Mouse (Mus musculus): ENCODE measurements around the gene Phf21a.

Gene Phf21a

DNA sequence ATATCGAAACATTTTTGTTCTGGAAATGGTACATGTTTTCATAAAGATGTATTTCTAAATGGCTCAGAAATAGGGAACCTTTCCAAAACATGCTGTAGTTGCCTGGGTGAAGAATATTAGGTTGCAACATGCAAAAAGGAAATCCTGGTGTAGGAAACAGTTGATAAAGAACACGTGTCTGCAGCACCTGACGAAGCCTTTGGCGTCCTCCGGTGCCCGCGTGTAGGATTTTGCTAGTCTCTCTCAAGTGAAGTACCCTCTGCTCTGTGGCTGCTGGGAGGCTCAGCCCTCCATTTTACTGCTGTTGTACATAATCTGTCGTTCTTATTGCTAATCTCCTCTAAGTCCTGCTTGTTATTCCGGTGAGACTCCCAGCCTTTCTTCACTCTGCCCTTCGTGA, 207.0 kb downstream of the Phf21a start:
- DNase-seq (ENCODE audit: low spot score) = no peak

DNA sequence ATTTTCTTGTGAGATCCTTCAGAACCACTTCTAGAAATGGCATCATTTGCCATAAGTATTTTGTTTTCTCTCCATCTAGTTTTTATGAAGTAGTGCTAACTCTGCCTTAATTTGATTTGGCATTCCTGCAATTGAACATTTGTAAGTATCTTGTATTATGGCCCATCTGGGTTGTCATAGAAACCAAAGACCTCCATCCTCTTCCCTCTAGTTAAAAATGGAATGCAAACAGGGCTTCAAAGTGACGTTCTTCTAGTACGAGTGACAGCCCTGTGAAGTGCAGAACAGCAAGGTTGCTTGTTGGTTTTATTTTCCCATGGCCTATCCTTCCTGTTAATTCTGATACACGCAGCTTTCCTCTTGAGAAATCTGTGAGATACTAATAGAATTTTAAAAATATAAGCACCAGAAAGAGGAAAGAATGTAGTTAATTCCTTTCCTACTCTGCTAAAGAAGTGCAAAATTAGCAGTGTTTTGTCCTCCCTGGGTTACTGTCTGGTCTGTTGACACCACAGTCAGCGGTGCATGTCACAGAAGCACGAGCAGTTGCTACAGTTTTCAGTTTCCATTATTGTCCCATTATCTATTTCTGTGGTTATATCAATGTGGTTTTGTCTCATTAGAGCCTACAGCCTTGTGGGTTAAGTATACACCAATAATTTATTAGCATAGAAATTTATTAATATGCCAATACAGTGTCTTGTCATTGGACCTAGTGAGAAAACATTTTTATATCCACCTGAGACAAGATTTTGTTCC, 209.1 kb downstream of the Phf21a start:
- no peak for DNase-seq (ENCODE audit: low spot score)

DNA sequence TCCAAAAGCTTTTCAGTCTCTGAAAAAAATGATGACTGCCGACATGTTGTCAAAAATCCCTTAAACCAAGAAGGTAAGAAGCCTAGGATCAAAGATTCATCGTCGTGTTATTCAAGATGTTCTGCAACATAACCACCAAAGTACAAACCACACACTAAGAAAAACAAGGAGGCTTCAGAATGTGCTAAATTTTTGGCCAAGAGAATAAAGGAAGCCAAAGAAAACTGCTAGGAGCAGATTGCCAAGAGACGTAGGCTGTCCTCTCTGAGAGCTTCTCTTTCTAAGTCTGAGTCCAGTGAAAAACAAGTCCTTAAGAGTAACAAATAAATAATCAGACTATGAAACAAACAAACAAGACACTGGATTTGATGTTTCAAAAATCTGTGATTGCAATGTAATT, 219.6 kb downstream of the Phf21a start:
- DNase-seq (ENCODE audit: low spot score) = no peak

DNA sequence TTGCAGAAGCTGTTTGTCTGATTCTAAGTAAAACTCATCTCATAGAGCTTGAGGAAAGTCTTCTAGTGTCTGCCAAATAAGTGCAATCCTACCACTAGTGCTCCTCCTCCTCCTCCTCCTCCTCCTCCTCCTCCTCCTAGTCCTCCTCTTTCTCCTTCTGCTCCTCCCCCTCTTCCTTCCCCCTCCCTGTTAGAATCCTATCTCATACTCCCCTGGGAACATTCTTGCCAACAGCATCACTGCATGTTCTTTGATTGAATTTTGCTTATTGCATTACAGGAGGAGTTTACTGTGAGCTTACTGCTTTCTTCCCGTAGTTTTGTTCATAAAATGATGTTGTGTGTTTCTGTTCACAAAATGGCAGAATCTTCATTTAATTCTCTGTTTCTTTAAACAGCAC, 221.1 kb downstream of the Phf21a start:
- DNase-seq (ENCODE audit: low spot score) = no peak

DNA sequence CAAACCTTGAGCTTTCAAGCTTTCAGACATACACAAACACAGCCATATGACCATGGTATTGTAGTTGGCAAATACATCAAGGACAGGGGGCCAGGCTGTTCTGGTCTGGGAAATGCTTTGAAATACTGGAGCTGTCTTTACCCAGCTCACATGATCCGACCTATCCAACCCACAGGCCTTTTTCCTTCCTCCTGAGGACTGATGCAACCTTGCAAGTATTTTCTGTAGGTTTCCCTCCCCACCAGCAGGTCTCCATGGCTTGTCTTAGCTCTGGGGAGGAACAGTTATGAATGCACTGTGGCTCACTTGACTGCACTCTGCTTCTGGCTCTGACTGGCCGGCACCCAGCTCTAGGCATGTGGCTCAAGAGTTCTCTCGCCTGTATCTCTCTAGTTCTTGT, 223.7 kb downstream of the Phf21a start:
- DNase-seq (ENCODE audit: low spot score) = no peak

DNA sequence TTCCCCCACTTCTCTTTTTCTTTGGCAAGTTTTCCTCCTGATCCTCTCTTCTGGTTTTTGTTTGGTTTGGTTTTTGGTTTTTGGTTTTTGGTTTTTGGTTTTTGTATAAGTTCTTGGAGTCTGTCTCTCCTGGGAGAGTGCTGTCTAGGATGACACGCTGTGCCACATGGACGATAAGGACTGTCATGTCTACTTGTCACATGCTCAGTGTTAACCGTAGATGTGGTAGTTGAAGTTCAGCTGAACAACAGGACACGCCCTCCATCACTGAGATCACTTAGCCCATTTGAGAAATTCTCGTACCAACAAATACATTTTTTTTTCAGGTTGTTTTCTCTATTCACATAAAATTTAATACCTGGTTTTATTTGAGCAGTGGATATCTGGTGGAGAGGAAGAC, 224.3 kb downstream of the Phf21a start:
- no peak for DNase-seq (ENCODE audit: low spot score)

DNA sequence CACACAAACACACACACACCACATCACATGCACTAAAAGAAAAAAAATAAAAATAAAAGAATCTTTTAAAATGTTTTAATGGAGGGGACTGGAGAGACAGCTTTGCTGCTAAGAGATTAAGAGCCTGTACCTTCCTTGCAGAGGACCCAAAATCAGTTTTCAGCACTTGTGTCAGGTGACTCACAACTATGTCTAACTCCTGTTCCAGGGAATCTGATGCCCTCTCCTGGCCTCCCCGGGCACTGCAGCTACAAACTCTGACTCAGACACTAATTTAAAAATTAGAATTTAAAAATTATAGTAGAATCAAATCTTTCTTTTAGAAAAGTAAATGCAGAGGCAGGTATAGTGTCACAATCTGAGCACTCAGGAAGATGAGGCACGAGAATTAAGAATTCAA, 229.8 kb downstream of the Phf21a start:
- DNase-seq (ENCODE audit: low spot score) = no peak

DNA sequence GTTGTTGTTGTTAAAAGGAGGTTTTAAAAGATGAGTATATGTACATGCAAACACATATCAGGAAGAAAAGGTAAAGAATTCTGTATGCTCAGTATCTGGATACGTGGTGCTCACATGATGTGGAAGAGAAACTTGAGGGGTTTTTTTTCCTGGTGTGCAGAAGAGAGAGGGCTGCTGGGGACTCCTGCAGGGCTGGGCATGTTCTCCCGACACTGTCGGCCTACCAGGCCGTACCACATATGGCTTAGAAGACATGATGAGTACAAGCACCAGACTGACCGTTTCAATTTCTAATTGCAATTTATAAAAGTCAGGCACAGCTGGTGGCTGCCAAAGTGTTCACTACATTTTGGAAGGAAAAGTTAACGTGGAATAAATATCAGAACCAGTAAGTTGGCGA, 232.8 kb downstream of the Phf21a start:
- DNase-seq (ENCODE audit: low spot score) = no peak

DNA sequence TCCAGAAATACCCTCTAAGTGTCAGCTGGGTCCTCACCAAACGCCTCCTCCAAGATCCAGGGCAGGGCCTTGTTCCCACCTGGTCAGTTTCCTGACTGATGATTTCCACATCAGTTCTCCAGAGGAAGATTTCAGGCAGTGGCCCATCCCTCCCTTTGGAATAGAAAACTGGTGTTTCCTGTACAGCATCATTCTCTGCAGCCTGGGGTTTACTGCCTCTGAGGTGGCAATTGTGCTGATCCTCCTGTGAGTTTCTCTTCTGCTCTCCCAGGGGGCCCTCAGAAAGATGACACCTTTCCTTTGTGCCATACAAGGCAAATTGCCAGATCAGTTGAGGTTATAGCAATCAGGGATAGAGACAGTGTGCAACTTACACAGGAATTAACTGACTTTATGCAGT, 233.3 kb downstream of the Phf21a start:
- DNase-seq (ENCODE audit: low spot score) = no peak

DNA sequence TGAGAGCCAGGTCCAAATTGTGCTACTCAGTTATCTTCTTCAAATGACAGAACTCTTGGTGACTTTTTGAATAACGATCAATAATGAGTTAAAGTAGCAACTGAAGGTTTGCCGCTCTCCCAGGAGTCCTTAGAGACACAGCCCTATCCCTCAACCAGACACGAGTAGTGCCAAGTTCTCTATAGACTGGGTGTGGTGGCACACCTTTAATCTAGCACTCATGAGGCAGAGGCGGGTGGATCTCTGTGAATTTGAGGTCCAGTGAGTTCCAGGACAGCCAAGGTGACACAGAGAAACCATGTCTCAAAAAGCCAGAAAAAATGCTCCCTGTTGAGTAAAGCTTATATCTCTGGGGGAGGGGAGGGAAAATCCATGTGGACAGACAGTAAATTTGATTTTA, 234.7 kb downstream of the Phf21a start:
- DNase-seq (ENCODE audit: low spot score) = no peak

DNA sequence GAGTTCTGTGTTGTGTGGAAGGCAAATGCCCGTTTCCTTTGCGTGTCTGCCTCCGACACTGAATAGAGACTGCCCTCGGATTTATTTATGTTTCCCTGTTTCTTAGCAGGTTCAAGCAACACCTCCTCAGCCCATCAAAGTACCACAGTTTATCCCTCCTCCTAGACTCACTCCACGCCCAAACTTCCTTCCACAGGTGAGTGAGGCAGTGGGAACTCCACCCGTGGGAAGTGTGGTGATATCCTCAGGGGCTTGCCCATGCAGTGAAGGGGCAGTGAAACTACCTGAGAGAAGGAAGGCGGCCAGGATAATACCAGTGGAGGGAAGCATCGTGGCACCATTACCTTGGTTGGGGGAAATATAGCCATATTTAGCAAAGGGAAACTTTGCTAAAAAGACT, 235.3 kb downstream of the Phf21a start:
- DNase-seq (ENCODE audit: low spot score) = no peak

DNA sequence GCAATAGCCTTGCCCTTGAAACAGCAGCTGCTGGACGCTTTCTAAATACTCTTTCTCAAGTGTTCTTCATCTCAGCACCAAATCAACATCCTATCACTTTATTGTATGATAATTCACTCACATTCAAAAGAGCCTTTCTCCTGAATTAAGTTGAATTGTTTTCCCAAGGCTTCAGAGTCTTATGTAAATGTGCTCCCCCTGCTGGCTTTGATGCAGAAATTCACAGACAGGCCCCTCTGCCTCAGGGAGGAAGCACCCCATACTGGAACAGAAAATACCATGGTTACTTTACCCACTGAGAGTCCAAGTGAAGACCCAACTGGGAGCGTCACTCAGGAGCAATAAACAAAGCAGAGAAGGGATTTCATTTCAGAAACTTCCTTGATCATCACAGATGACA, 237.9 kb downstream of the Phf21a start:
- no peak for DNase-seq (ENCODE audit: low spot score)

DNA sequence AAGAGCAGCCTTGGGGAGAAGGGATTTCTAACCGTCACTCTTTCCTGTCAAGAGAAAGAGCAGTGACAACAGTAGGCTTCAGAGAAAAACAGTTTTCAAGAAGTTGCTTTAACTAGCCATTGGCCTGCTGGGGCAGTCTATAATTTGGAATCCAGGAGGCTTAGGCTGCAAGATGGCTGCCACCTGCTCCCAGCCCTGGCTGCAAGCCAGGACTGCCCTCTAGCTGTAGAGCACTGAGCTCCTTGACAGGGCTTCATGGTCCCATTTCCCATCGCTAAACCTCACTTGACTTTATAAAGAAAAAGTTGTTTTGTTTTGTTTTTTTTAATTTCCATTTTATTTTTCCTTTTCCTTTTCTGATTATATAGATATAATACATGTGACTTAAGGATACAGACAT, 238.5 kb downstream of the Phf21a start:
- no peak for DNase-seq (ENCODE audit: low spot score)

DNA sequence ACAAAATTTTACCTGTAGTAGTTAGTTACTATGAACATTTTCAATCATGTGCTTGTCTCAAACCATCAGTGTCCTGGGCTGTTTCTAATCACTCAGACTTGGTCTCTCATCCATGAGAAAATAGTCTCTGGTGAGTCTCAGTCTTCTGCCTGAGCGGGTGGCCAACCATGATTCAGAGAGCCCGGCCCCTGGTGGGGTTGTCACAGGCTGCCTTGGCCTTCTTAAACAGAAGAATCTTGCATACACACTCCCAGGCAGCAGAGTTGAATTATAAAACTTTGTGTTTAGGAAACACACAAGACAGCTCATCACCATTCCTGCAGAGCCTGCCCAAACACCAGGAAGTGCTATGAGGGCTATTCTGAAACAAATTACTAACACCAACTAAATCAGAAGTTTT, 239.0 kb downstream of the Phf21a start:
- no peak for DNase-seq (ENCODE audit: low spot score)

DNA sequence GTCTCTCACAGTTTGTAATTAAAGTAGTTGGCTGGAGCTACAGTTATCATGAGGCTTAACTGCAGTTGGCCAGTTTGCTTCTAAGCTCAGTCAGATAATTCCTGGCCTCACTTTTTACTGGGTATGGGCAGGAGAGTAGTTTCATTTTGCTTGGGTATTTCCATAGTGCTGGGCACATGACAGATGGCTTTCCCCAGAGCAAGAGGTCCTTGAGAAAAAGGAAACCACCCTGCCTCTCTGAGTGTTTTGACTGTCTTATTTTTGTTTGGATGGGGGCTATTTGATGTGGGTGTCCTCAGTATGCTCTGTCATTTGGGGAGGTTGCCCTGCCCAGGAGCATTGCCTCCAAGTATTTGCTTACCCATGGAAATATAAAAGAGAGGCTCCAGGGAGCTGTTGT, 249.5 kb downstream of the Phf21a start:
- no peak for DNase-seq (ENCODE audit: low spot score)

DNA sequence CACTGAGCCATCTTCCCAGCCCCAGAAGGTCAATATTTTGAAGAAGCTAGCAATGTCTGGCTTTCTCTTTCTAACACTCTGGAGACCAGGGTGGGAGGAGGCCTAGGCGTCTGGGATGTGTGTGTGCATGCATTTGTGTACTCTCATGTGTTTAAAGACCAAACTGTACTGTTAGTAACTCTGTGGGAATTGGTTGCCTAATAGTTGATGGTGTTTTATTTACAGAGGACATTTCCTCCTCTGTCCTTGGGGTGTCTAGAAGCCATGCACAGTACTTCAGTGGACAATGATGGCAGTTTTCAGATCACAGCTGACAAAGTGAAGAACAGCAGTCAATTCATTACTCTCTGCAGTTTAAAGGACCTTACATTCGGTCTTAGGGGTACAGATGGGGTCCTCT, 254.3 kb downstream of the Phf21a start:
- DNase-seq (ENCODE audit: low spot score) = no peak

DNA sequence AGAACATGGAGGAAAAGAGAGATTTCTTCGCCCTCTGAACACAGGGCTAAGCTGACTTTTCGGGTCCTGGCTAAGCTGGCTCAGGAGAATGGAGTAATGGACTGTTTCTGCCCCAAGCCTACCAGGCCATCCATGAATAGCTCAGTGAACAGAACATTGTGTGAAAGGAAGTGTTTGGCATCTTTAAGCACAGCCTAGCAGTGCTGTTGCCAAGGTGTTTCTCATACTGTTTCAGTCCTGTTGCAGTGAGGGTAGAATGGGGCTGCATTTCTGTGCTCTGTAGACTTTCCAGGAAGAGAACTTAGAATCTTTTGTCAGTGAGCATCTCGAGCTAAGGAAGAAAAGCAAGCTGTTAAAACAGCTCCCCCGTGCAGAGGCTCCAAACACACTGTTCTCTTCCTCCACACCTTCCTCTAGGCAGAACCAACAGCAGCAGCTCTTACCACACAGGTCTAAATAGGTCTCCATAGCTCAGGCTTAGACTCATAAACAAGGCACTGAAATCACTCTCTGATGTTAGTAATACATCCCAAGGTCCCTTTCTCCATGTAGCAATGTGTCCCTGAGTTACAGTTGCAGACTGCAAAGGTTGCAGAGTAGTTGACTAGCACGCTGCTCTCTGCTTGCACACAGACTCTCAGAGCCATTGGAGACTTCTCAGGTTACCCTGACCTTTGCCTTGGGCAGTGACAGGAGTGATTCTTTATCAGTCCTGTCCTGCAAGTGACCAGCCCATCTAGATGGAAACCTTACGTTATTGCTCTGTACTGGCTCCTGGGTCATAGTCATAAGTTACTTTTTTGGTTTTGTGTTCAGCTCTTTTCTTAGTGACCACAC, 256.9 kb downstream of the Phf21a start:
- DNase-seq (ENCODE audit: low spot score) = no peak

DNA sequence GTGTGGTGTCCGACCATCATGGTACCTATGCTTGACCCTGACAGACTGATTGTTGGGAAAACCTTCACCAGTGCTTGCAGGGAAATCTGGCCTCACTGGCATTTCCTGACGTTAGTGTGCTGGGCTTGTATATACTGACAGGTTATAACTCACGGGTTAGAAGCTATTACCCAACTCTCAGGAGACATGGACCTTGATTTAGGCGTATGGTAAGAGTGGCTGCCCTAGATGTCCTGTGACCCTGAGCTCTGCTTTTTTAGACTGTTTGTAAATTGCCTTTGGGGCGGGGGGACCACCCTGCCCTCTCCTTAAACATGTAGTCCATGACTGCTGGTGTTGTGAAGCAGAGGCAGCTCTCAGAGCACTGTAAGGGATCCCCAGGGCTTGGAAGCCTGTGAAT, 257.8 kb downstream of the Phf21a start:
- DNase-seq (ENCODE audit: low spot score) = no peak

DNA sequence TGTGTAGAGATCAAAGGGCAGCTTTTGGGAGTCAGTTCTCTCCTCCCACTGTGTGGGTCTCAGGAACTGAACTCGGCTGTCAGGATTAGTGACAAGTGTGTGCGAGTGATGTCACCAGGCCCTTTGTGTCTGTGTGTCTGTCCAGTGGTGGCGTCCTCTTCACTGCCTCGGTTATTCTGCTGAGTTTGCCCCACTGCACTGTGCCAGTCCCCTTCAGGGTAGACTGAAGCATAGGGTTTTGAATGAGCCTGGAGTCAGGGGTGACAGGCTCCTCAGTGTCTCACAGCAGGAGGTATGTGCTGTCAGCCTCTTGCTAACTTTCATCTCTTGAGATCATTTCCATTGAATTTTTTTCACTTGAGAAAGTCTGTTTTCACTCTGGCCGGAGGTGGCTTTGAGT, 260.5 kb downstream of the Phf21a start:
- DNase-seq (ENCODE audit: low spot score) = no peak

DNA sequence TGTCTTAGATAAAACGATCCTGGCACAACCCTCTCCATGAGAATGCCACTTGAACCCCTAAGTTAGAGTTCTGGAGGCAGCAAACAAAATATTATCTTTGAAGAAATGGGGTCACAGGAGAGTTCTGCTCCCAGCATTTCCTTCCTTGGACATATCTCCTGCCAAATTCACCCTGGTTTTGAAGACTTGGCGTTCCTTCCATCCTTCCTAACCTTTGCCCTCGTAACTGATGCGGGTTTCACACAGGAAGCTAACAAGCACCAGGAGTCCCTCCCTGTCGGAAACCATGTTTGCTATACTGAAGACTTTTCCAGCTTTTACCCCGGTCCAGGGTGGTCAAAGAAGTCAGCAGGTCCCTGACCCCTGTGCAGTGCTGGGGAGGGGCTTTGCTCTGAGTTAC, 261.3 kb downstream of the Phf21a start:
- no peak for DNase-seq (ENCODE audit: low spot score)

DNA sequence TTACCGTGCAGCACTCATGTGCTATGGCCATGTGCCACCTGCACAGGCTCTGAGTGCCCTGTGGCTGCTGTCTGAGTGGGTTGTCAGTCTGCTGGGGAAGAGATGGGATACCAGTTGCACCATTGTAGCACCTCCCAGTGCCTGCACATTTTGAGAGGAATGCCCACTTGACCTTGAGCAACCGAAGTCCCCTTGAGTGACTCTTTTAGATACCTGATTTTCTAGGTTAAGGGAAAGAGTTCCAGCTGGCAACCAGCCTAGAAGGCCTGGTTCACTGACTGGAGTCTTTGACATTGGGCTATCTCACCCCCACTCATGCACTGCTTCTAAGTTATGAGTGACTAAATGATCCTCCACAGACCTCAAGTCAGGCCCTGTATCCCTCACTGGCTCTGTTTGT, 266.4 kb downstream of the Phf21a start:
- no peak for DNase-seq (ENCODE audit: low spot score)

DNA sequence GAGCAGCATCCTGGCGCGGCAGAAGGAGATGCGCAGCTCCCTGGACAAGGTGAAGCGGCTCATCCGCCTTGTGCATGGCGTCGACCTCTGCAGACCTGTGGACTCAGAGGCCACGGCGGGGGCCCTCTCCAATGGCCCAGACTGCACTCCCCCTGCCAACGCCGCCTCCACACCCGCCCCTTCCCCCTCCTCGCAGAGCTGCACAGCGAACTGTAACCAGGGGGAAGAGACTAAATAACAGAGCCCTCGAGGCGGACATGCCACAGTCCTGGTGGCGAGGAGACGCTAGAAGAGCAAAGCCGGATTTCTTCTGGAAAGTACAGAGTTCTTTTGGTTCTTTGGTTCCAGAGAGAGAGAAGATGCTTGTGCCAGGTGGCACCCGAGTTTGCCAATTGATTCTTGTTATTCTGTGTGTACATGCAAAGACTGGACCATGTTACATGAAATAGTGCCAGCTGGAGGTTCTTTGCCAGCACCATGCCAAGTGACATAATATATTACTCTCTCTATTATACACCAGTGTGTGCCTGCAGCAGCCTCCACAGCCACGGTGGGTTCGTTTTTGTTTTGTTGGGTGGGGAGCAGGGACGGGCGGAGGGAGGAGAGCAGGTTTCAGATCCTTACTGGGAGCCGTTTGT, 267.4 kb downstream of the Phf21a start:
- no peak for DNase-seq (ENCODE audit: low spot score)

DNA sequence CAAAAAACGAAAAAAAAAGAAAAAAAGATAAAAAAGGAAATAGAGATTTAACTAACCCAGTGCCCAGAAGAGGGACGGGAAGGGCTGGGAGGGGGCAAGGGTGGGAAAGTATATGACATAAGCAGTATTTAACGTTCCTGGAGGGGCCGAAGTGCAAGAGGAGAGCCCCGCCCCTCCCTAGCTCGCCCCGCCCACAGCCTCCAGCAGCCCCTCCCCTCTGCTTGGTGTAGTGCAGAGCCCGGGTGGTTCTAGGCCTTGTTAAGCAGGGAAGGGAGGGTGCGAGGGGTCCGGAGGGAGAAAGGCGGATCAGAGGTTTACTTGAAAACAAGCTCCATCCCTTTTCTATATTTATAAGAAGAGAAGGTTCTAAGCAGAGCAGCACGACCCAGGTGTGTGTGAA, 268.0 kb downstream of the Phf21a start:
- no peak for DNase-seq (ENCODE audit: low spot score)
